Comparison of ENCODE assay signal across 26 mouse cellular contexts in genomic region chr19:33122611-33123226, GRCm38 (mm10).
DNase-seq lines count a peak whose midpoint lies in the region; ATAC-seq and TF ChIP-seq lines count a peak whose summit lies in the region.
"Had no signal": no experiment of that assay in that cellular context is flagged by ENCODE, and none has a peak within 500 bp of the region (broad histone marks: within the 10 kb centered on the region; RNA-seq: fewer than 3 reads in every experiment).

No protein-coding gene starts in this region.

- TF ChIP-seq POLR2A in CH12.LX (IDR thresholded peaks at IDR 0.05; ENCODE audit: low read depth, low read length): no peak

- peak; percentile 100 for TF ChIP-seq EP300 in CH12.LX (IDR thresholded peaks at IDR 0.05; ENCODE audit: low read length)

- peak; percentile 16 for TF ChIP-seq RAD21 in CH12.LX (IDR thresholded peaks at IDR 0.05; ENCODE audit: low read depth, low read length)

- no peak overlapping the region for H3K27ac ChIP-seq in heart, embryonic 11.5 days (ENCODE audit: low read depth, low read length)
- peak overlapping the region; percentile 16; the same call in 1 of the 2 replicates for H3K27ac ChIP-seq in CH12.LX (ENCODE audit: insufficient read depth, low read depth)
- H3K27ac ChIP-seq in embryonic facial prominence, embryonic 10.5 days (replicated peaks): no peak overlapping the region
- H3K27ac ChIP-seq: forebrain, embryonic 10.5 days; forebrain, embryonic 13.5 days; heart, embryonic 13.5 days; hindbrain, embryonic 14.5 days had no signal

- 78% methylated on average over 6 of the region's 6 CpGs for WGBS in heart, embryonic 11.5 days (ENCODE audit: insufficient replicate concordance)
- WGBS in embryonic facial prominence, embryonic 10.5 days: 89% methylated on average over 6 of the region's 6 CpGs

- no peaks in the 10 kb centered on the region for H3K36me3 ChIP-seq in heart, embryonic 11.5 days (ENCODE audit: control insufficient read depth, insufficient read depth, low read length)
- no peaks in the 10 kb centered on the region for H3K36me3 ChIP-seq in CH12.LX (replicated peaks in 1 of 2; ENCODE audit: control insufficient read depth in 1 of 2, insufficient read depth in 1 of 2, low read length in 1 of 2)
- no peaks in the 10 kb centered on the region for H3K36me3 ChIP-seq in embryonic facial prominence, embryonic 10.5 days (replicated peaks)
- H3K36me3 ChIP-seq: forebrain, embryonic 10.5 days; heart, embryonic 13.5 days had no signal

- no peak for ATAC-seq in heart, embryonic 11.5 days (replicated peaks; ENCODE audit: insufficient number of reproducible peaks, low FRiP score, low TSS enrichment)
- peak; percentile 34 for ATAC-seq in megakaryocyte, adult 5-6 weeks (ENCODE audit: poor library complexity, severe bottlenecking)
- peak; percentile 25; the same call in 1 of the 2 replicates for ATAC-seq in monocyte, adult 5-6 weeks (replicated peaks; ENCODE audit: insufficient number of reproducible peaks, low FRiP score, low TSS enrichment, poor library complexity, severe bottlenecking)
- ATAC-seq: activated CD4-positive, CD25-positive, alpha-beta regulatory T cell, adult 4 months; CD4-positive, CD25-positive, alpha-beta regulatory T cell, adult 4 months; forebrain, embryonic 13.5 days; forebrain, embryonic 16.5 days had no signal

- no peak overlapping the region for H3K9ac ChIP-seq in heart, embryonic 11.5 days (ENCODE audit: low read depth, low read length)
- no peak overlapping the region for H3K9ac ChIP-seq in CH12.LX (ENCODE audit: insufficient read depth, low read depth)
- H3K9ac ChIP-seq: forebrain, embryonic 13.5 days; heart, embryonic 13.5 days; hindbrain, embryonic 14.5 days had no signal

- no peak overlapping the region for H3K4me2 ChIP-seq in heart, embryonic 11.5 days
- H3K4me2 ChIP-seq in CH12.LX (ENCODE audit: insufficient read depth, low read depth, poor library complexity, severe bottlenecking): peak overlapping the region; percentile 61
- H3K4me2 ChIP-seq: forebrain, embryonic 13.5 days; heart, embryonic 13.5 days; hindbrain, embryonic 14.5 days had no signal

- dilution Hi-C loops in CH12.LX (cut with MboI; ENCODE audit: extremely low pct_ligation_motif_present, extremely low pct_unique_long_range_greater_than_20kb, low sequenced_read_pairs): no loop called here

- in situ Hi-C loops in CH12.LX (cut with MboI; ENCODE audit: low pct_ligation_motif_present, low pct_unique_long_range_greater_than_20kb, low sequenced_read_pairs): loop anchor here (25.0 kb wide), 1 partner anchor 360 kb away; the partner anchor contains the start of gene Pten

- no peaks in the 10 kb centered on the region for H3K79me2 ChIP-seq in CH12.LX (replicated peaks; ENCODE audit: control insufficient read depth, extremely low read depth, insufficient read depth, poor library complexity, severe bottlenecking)

- DNase-seq in heart, adult 11 months: peak; percentile 76
- peak; percentile 86 for DNase-seq in CH12.LX (ENCODE audit: extremely low read depth)
- no peak for DNase-seq in embryo, embryonic 10 days (ENCODE audit: low spot score)
- no peak for DNase-seq in layer of hippocampus, postnatal 25 days (ENCODE audit: extremely low spot score in 1 of 2, low spot score in 1 of 2)
- DNase-seq in embryonic facial prominence, embryonic 10.5 days (ENCODE audit: low spot score): no peak
- DNase-seq: adrenal gland, adult 8-10 months; adrenal gland, postnatal 25 days; cerebellum, adult 11-12 months; cerebellum, adult 8-10 months; cerebellum, postnatal 14 days; embryo, embryonic 11 days; gastrocnemius, postnatal 10 days; gastrocnemius, postnatal 36 days; heart, adult 18-20 months; heart, postnatal 14 days; heart, postnatal 4 days had no signal

- no peak for TF ChIP-seq CTCF in CH12.LX (conservative IDR thresholded peaks at IDR 0.05 in 1 of 2, IDR thresholded peaks at IDR 0.05 in 1 of 2; ENCODE audit: low read depth in 2 of 2, low read length in 2 of 2)

- no peaks in the 10 kb centered on the region for H3K4me1 ChIP-seq in heart, embryonic 11.5 days (ENCODE audit: control insufficient read depth, insufficient read depth, low read length)
- H3K4me1 ChIP-seq in CH12.LX (ENCODE audit: control insufficient read depth in 1 of 2, insufficient read depth in 2 of 2): peaks cover 23 to 52% of the 10 kb centered on the region in 2 experiments
- H3K4me1 ChIP-seq in embryonic facial prominence, embryonic 10.5 days: peaks cover 5% of the 10 kb centered on the region; the same call in 1 of the 2 replicates
- H3K4me1 ChIP-seq: forebrain, embryonic 13.5 days; heart, embryonic 13.5 days had no signal

- H3K4me3 ChIP-seq in heart, embryonic 11.5 days (ENCODE audit: low read depth, low read length): no peak overlapping the region
- H3K4me3 ChIP-seq in CH12.LX (replicated peaks in 1 of 3; ENCODE audit: low read depth in 2 of 3, low read length in 2 of 3, poor library complexity in 1 of 3): no peak overlapping the region
- H3K4me3 ChIP-seq in embryonic facial prominence, embryonic 10.5 days: no peak overlapping the region
- H3K4me3 ChIP-seq: forebrain, embryonic 10.5 days; forebrain, embryonic 13.5 days; heart, embryonic 13.5 days had no signal

- H3K27me3 ChIP-seq in heart, embryonic 11.5 days (ENCODE audit: control insufficient read depth, insufficient read depth, low read length): no peaks in the 10 kb centered on the region
- no peaks in the 10 kb centered on the region for H3K27me3 ChIP-seq in CH12.LX (replicated peaks)
- H3K27me3 ChIP-seq in embryonic facial prominence, embryonic 10.5 days (replicated peaks; ENCODE audit: low read depth, poor library complexity, severe bottlenecking): no peaks in the 10 kb centered on the region
- H3K27me3 ChIP-seq: forebrain, embryonic 13.5 days; heart, embryonic 13.5 days had no signal

- no peaks in the 10 kb centered on the region for H3K9me3 ChIP-seq in heart, embryonic 11.5 days (replicated peaks; ENCODE audit: control insufficient read depth, low read length)
- H3K9me3 ChIP-seq in CH12.LX (replicated peaks; ENCODE audit: low read length): no peaks in the 10 kb centered on the region
- H3K9me3 ChIP-seq in embryonic facial prominence, embryonic 10.5 days: no peaks in the 10 kb centered on the region
- H3K9me3 ChIP-seq: forebrain, embryonic 10.5 days; forebrain, embryonic 13.5 days; heart, embryonic 13.5 days had no signal

TF ChIP-seq in CH12.LX, 34 proteins besides CTCF, POLR2A, EP300 and RAD21 (continues in another document):
- no peak; the same call in 1 of the 2 replicates for TF ChIP-seq ZC3H11A (IDR thresholded peaks at IDR 0.05; ENCODE audit: low read depth, low read length)
- TF ChIP-seq UBTF (IDR thresholded peaks at IDR 0.05; ENCODE audit: low read depth, low read length): no peak
- TF ChIP-seq RCOR1 (conservative IDR thresholded peaks at IDR 0.05; ENCODE audit: low read depth, low read length): peak; percentile 100
- no peak for TF ChIP-seq ZKSCAN1 (IDR thresholded peaks at IDR 0.05; ENCODE audit: borderline replicate concordance, low read depth, low read length)
- peak; percentile 28 for TF ChIP-seq SMC3 (IDR thresholded peaks at IDR 0.05; ENCODE audit: low read depth, low read length)
- TF ChIP-seq PAX5 (IDR thresholded peaks at IDR 0.05; ENCODE audit: low read length): no peak
- TF ChIP-seq HCFC1 (IDR thresholded peaks at IDR 0.05; ENCODE audit: low read depth, low read length): peak; percentile 35; the same call in 1 of the 2 replicates
- TF ChIP-seq ETS1 (conservative IDR thresholded peaks at IDR 0.05; ENCODE audit: low read depth, low read length): peak; percentile 97
- 0 out of 2 replicates have a peak, but pooled peaks have one; percentile 30 for TF ChIP-seq TBP (conservative IDR thresholded peaks at IDR 0.05; ENCODE audit: low read depth, low read length)
- TF ChIP-seq MAZ (IDR thresholded peaks at IDR 0.05; ENCODE audit: low read depth, low read length): peak; percentile 68; the same call in 1 of the 2 replicates
- TF ChIP-seq ELF1 (IDR thresholded peaks at IDR 0.05; ENCODE audit: low read depth, low read length): peak; percentile 18; the same call in 1 of the 2 replicates
- no peak for TF ChIP-seq ZNF384 (IDR thresholded peaks at IDR 0.05; ENCODE audit: low read depth, low read length)
- TF ChIP-seq MXI1 (IDR thresholded peaks at IDR 0.05; ENCODE audit: low read depth, low read length): peak; percentile 50; the same call in 1 of the 2 replicates
- TF ChIP-seq NRF1 (IDR thresholded peaks at IDR 0.05; ENCODE audit: low read depth, low read length): no peak
- TF ChIP-seq TCF12 (IDR thresholded peaks at IDR 0.05; ENCODE audit: low read depth, low read length): peak; percentile 99
- TF ChIP-seq IRF4 (IDR thresholded peaks at IDR 0.05; ENCODE audit: low read depth, low read length): peak; percentile 100
- TF ChIP-seq KAT2A (IDR thresholded peaks at IDR 0.05; ENCODE audit: insufficient replicate concordance, low read length): 0 out of 2 replicates have a peak, but pooled peaks have one; percentile 46
- TF ChIP-seq MAFK (IDR thresholded peaks at IDR 0.05; ENCODE audit: insufficient replicate concordance, low read length): peak; percentile 84
- peak; percentile 93 for TF ChIP-seq MEF2A (IDR thresholded peaks at IDR 0.05; ENCODE audit: borderline replicate concordance, low read depth, low read length)
- no peak for TF ChIP-seq POLR2AphosphoS2 (IDR thresholded peaks at IDR 0.05; ENCODE audit: low read depth, low read length)
- TF ChIP-seq GABPA (IDR thresholded peaks at IDR 0.05; ENCODE audit: insufficient replicate concordance, low read depth, low read length): no peak
- TF ChIP-seq MAX (IDR thresholded peaks at IDR 0.05; ENCODE audit: low read length): peak; percentile 71
- TF ChIP-seq CHD1 (IDR thresholded peaks at IDR 0.05; ENCODE audit: low read depth, low read length): no peak
- no peak for TF ChIP-seq USF1 (IDR thresholded peaks at IDR 0.05; ENCODE audit: low read depth, low read length)
- TF ChIP-seq BHLHE40 (IDR thresholded peaks at IDR 0.05; ENCODE audit: low read depth, low read length): peak; percentile 96
- peak; percentile 80 for TF ChIP-seq SIN3A (IDR thresholded peaks at IDR 0.05; ENCODE audit: low read length)
- no peak for TF ChIP-seq USF2 (conservative IDR thresholded peaks at IDR 0.05; ENCODE audit: low read depth, low read length)
- TF ChIP-seq JUN (IDR thresholded peaks at IDR 0.05; ENCODE audit: insufficient read depth, low read depth, low read length): peak; percentile 93
- peak; percentile 94 for TF ChIP-seq JUND (conservative IDR thresholded peaks at IDR 0.05; ENCODE audit: low read depth, low read length)
- TF ChIP-seq CHD2 (IDR thresholded peaks at IDR 0.05; ENCODE audit: low read length): peak; percentile 85
- TF ChIP-seq E2F4 (IDR thresholded peaks at IDR 0.05; ENCODE audit: insufficient replicate concordance, low read depth, low read length): 0 out of 2 replicates have a peak, but pooled peaks have one; percentile 49
- no peak for TF ChIP-seq ZMIZ1 (IDR thresholded peaks at IDR 0.05; ENCODE audit: low read depth, low read length)
- peak; percentile 88 for TF ChIP-seq MYC (IDR thresholded peaks at IDR 0.05; ENCODE audit: low read depth, low read length)

Comparison
In these comparisons a context has a peak if more than half of its experiments do, and no peak if none do; other contexts are left out.
1. DNase-seq: peak in heart, adult 11 months (single experiment) and CH12.LX (single experiment); none in embryo, embryonic 10 days (single experiment), layer of hippocampus, postnatal 25 days (0 of 2) and embryonic facial prominence, embryonic 10.5 days (single experiment).